Mouse (Mus musculus) myocyte (in vitro differentiated cells): ENCODE measurements around the gene Qtrt1. TPM values are rescaled to one million over a fixed set of nuclear protein-coding genes. Genes with fewer than 3 reads are reported as not detected.

Experiments used
- H3K27me3 ChIP-seq: one replicate; pipeline ENCODE4 v1.6.1; 2011; ENCODE audit not compliant: control insufficient read depth, insufficient read depth, insufficient read length
- H3K36me3 ChIP-seq: one replicate; pipeline ENCODE4 v1.6.1; 2011; ENCODE audit not compliant: control insufficient read depth, insufficient read depth
- H3K4me2 ChIP-seq: one replicate; pipeline ENCODE4 v1.6.1; 2011; ENCODE audit warnings: low read depth, control low read depth
- H3K4me3 ChIP-seq: one replicate; pipeline ENCODE4 v1.5.1; 2011; ENCODE audit warnings: mild to moderate bottlenecking, control low read depth, moderate library complexity
- H3K79me2 ChIP-seq: one replicate; pipeline ENCODE4 v1.6.1; 2011; ENCODE audit not compliant: control insufficient read depth, insufficient read depth
- H3ac ChIP-seq: one replicate; pipeline ENCODE4 v1.6.1; 2011; ENCODE audit not compliant: control insufficient read depth, insufficient read length
- CEBPB ChIP-seq: IDR thresholded peaks from 2 replicates; pipeline ENCODE4 v1.6.1; 2011; ENCODE audit warnings: mild to moderate bottlenecking, moderate library complexity; ENCODE audit not compliant: poor library complexity, insufficient read depth, severe bottlenecking
- E2F4 ChIP-seq: IDR thresholded peaks from one replicate; pipeline ENCODE4 v1.6.1; 2011; ENCODE audit warnings: mild to moderate bottlenecking, control low read depth, moderate library complexity; ENCODE audit not compliant: insufficient read depth
- MAX ChIP-seq: IDR thresholded peaks from one replicate; pipeline ENCODE4 v1.6.1; 2011; ENCODE audit warnings: low read depth, mild to moderate bottlenecking, control low read depth
- MYOD1 ChIP-seq, 3 experiments: IDR thresholded peaks; one replicate each; pipeline ENCODE4 v1.6.1; 2011; ENCODE audit warnings: control low read depth in 2 of 3, low read depth in 2 of 3, mild to moderate bottlenecking in 2 of 3, moderate library complexity in 1 of 3; ENCODE audit not compliant: insufficient read length in 2 of 3, control insufficient read depth in 1 of 3
- MYOG ChIP-seq, 3 experiments: IDR thresholded peaks; one replicate each; pipeline ENCODE4 v1.6.1; 2011; ENCODE audit warnings: control low read depth in 2 of 3, low read depth in 2 of 3, mild to moderate bottlenecking in 2 of 3; ENCODE audit not compliant: insufficient read length in 2 of 3, control insufficient read depth in 1 of 3, insufficient read depth in 1 of 3
- POLR2A ChIP-seq: IDR thresholded peaks from one replicate; pipeline ENCODE4 v1.6.1; 2011; ENCODE audit warnings: low read depth, mild to moderate bottlenecking, control low read depth, moderate library complexity; ENCODE audit not compliant: insufficient read length
- POLR2AphosphoS2 ChIP-seq: IDR thresholded peaks from one replicate; pipeline ENCODE4 v1.6.1; 2011; ENCODE audit warnings: low read depth, control low read depth; ENCODE audit not compliant: insufficient read length
- REST ChIP-seq: IDR thresholded peaks from one replicate; pipeline ENCODE4 v1.6.1; 2011; ENCODE audit warnings: mild to moderate bottlenecking, control low read depth, moderate library complexity; ENCODE audit not compliant: insufficient read depth, insufficient read length
- SRF ChIP-seq: IDR thresholded peaks from one replicate; pipeline ENCODE4 v1.6.1; 2011; ENCODE audit warnings: low read depth; ENCODE audit not compliant: control insufficient read depth, insufficient read length
- TCF12 ChIP-seq: IDR thresholded peaks from one replicate; pipeline ENCODE4 v1.6.1; 2011; ENCODE audit warnings: mild to moderate bottlenecking, control low read depth; ENCODE audit not compliant: poor library complexity, insufficient read depth, severe bottlenecking
- TCF3 ChIP-seq: IDR thresholded peaks from one replicate; pipeline ENCODE4 v1.6.1; 2011; ENCODE audit warnings: low read depth, control low read depth; ENCODE audit not compliant: insufficient read length
- USF1 ChIP-seq: IDR thresholded peaks from one replicate; pipeline ENCODE4 v1.6.1; 2011; ENCODE audit warnings: low read depth, mild to moderate bottlenecking, control low read depth, moderate library complexity
- polyA plus RNA-seq: library from polyadenylated mRNA; unstranded; fragments of >200 nt; fragmentation: generic; extraction: Trizol; gene quantifications from one replicate; pipeline ENCODE4 v1.2.1, GENCODE M21; 2012; ENCODE audit warnings: missing spikeins

Qtrt1 gene
- polyA plus RNA-seq, 1 experiment, result 55.3 TPM

- TF ChIP-seq TCF12 (no peak), POLR2AphosphoS2 (no peak), CEBPB (no peak), USF1 (no peak), E2F4 (no peak), TCF3 (no peak), MAX (no peak), POLR2A (no peak), MYOG (IDR thresholded peaks at IDR 0.05; ENCODE audit: control insufficient read depth in 1 of 3, insufficient read depth in 1 of 3, insufficient read length in 2 of 3, low read depth in 2 of 3) (no peak), MYOD1 (IDR thresholded peaks at IDR 0.05; ENCODE audit: control insufficient read depth in 1 of 3, insufficient read length in 2 of 3, low read depth in 2 of 3) (no peak), REST (no peak), SRF (no peak)
- H3K4me2 ChIP-seq, result no peak overlapping the region
- no peaks in the 10 kb centered on the region for H3K27me3 ChIP-seq
- H3K4me3 ChIP-seq, result no peak overlapping the region
- peaks cover 5% of the 10 kb centered on the region for H3K36me3 ChIP-seq
- H3K79me2 ChIP-seq, result peaks cover 84% of the 10 kb centered on the region
- no peak overlapping the region for H3ac ChIP-seq
Measured at GRCm38 (mm10) chr9:21450270-21450669, 38.6 kb downstream of the Qtrt1 start.

DNA sequence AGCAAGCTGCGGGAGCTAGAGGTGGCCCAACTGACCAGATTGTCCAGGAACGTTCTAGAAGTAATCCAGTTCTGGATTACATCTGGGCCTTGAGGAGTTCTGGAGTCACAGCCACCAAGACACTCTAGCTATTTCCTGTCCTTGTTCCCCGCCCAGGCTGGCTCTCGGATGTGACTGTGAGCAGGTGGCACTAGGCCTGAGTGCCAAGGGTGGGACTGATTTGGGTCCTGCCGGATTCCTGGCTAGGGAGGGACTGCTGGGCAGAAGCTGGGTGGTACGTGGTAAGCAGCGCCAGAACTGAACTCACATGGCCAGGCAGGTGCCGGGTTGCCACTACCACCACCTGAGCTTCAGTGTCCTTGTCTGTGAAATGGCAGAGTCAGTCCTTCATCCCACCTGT lies 39.8 kb downstream of the Qtrt1 start:
- H3K4me2 ChIP-seq, result peak overlapping the region; percentile 53
- H3ac ChIP-seq, result no peak overlapping the region
- TF ChIP-seq USF1 (no peak), MYOD1 (IDR thresholded peaks at IDR 0.05; ENCODE audit: control insufficient read depth in 1 of 3, insufficient read length in 2 of 3, low read depth in 2 of 3) (peak; percentile 38 to 91 (median 55)), MYOG (IDR thresholded peaks at IDR 0.05; ENCODE audit: control insufficient read depth in 1 of 3, insufficient read depth in 1 of 3, insufficient read length in 2 of 3, low read depth in 2 of 3) (peak; percentile 40 to 92 (median 51)), TCF12 (peak; percentile 53), POLR2A (no peak), MAX (no peak)
- H3K27me3 ChIP-seq, result no peaks in the 10 kb centered on the region
- H3K4me3 ChIP-seq, result no peak overlapping the region
- peaks cover 81% of the 10 kb centered on the region for H3K79me2 ChIP-seq
- H3K36me3 ChIP-seq, result no peaks in the 10 kb centered on the region

DNA sequence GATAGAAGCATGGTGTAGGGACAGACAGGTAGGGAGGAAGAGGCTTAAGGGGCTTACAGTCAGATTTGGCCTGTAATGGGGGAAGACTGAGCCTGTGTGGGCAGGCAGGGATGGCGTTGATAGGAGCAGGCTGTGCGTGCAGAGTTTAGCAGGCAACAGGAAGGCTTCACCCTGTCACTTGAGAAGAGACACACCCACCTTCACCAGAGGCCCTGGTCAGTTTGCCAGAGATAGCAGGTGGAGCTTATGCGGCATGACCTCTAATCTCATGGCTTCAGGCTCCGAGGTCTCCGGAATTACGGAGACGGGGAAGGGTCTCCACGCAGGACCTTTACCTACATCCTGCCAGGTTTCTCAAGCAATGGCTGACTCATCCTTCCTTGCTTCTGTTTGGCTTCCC lies 40.2 kb downstream of the Qtrt1 start:
- Histone ChIP-seq H3K4me2 (peak overlapping the region; percentile 53), H3K4me3 (no peak overlapping the region), H3K79me2 (peaks cover 76% of the 10 kb centered on the region), H3ac (no peak overlapping the region), H3K36me3 (no peaks in the 10 kb centered on the region), H3K27me3 (no peaks in the 10 kb centered on the region)
- TF ChIP-seq TCF12 (peak; percentile 39), SRF (peak; percentile 11), E2F4 (no peak), REST (no peak), USF1 (no peak), MAX (no peak), MYOG (IDR thresholded peaks at IDR 0.05; ENCODE audit: control insufficient read depth in 1 of 3, insufficient read depth in 1 of 3, insufficient read length in 2 of 3, low read depth in 2 of 3) (peak in 2 of 3 experiments; percentile 46 to 77), POLR2A (no peak), TCF3 (no peak), POLR2AphosphoS2 (no peak), MYOD1 (IDR thresholded peaks at IDR 0.05; ENCODE audit: control insufficient read depth in 1 of 3, insufficient read length in 2 of 3, low read depth in 2 of 3) (peak in 2 of 3 experiments; percentile 20 to 79), CEBPB (no peak)

DNA sequence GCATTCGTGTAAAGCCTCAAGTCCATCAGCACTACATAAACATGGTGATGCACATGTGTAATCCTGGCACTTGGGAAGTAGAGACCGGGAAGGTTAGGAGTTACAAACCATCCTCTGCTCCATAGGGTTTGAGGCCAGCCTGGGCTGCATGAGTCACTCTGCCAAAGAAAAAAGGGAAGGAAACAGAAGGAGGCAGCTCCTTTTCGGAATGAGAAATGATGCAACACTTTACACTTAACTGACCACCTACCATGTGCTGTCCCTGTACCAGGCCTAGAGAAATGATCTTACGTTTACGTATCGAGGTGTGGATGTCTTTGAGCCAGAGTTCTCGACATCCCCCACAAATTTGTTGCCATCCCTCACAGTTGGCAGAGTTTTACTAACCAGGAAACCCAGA lies 41.4 kb downstream of the Qtrt1 start:
- H3ac ChIP-seq, result no peak overlapping the region
- no peaks in the 10 kb centered on the region for H3K27me3 ChIP-seq
- H3K4me3 ChIP-seq, result no peak overlapping the region
- H3K79me2 ChIP-seq, result peaks cover 66% of the 10 kb centered on the region
- TF ChIP-seq USF1 (no peak), REST (no peak), E2F4 (no peak), MYOD1 (IDR thresholded peaks at IDR 0.05; ENCODE audit: control insufficient read depth in 1 of 3, insufficient read length in 2 of 3, low read depth in 2 of 3) (no peak), POLR2AphosphoS2 (no peak), MAX (peak; percentile 59), TCF3 (no peak), TCF12 (no peak), CEBPB (peak; percentile 85), SRF (no peak), MYOG (IDR thresholded peaks at IDR 0.05; ENCODE audit: control insufficient read depth in 1 of 3, insufficient read depth in 1 of 3, insufficient read length in 2 of 3, low read depth in 2 of 3) (no peak)
- H3K36me3 ChIP-seq, result peaks cover 2% of the 10 kb centered on the region
- peak overlapping the region; percentile 52 for H3K4me2 ChIP-seq

DNA sequence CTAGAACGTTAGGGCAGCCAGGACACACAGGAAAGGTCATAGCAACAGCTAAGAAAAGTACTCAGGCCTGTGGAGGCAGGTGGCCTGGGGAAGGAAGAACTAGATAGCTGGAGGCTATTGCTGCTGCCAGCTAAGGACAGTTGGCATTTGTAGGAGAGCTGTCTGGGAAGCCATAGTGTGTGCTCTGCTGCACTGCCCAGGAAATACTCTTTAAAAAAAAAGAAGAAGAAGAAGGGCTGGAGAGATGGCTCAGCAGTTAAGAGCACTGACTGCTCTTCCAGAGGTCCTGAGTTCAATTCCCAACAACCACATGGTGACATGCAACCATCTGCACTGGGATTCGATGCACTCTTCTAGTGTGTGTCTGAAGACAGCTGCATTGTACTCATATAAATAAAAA lies 41.8 kb downstream of the Qtrt1 start:
- peak overlapping the region; percentile 29 for H3K4me2 ChIP-seq
- H3ac ChIP-seq, result no peak overlapping the region
- TF ChIP-seq TCF12 (no peak), E2F4 (no peak), POLR2AphosphoS2 (no peak), MYOD1 (IDR thresholded peaks at IDR 0.05; ENCODE audit: control insufficient read depth in 1 of 3, insufficient read length in 2 of 3, low read depth in 2 of 3) (peak in 1 of 3 experiments; percentile 39)

More for the DNA sequence above, 41.8 kb downstream of the Qtrt1 start:
- H3K27me3 ChIP-seq, result no peaks in the 10 kb centered on the region
- H3K79me2 ChIP-seq, result peaks cover 65% of the 10 kb centered on the region
- H3K4me3 ChIP-seq, result no peak overlapping the region
- peaks cover 7% of the 10 kb centered on the region for H3K36me3 ChIP-seq
